Mouse (Mus musculus) MEL (cell line): ENCODE results near the gene E2f1. TPM values are rescaled to one million over a fixed set of nuclear protein-coding genes. Genes with fewer than 3 reads are reported as not detected.

Experiments used
- DNase-seq: peaks from one replicate; pipeline ENCODE4 v3.0.0; 2011; ENCODE audit warnings: low read depth, low spot score
- H3K27ac ChIP-seq: 2 replicates; pipeline ENCODE4 v1.5.1; 2012; ENCODE audit warnings: low read depth, mild to moderate bottlenecking, control low read depth, low read length, moderate library complexity; ENCODE audit not compliant: control insufficient read depth
- H3K27me3 ChIP-seq, 2 experiments: fragments of 150-350 bp in 1 of 2; sonication (generic) in 1 of 2; 2 replicates each; pipeline ENCODE4 v1.6.1; 2012; ENCODE audit warnings: low read length in 2 of 2, mild to moderate bottlenecking in 2 of 2, improper control_type of control experiment in 1 of 2, moderate library complexity in 1 of 2; ENCODE audit not compliant: insufficient read depth in 2 of 2, control insufficient read depth in 1 of 2
- H3K36me3 ChIP-seq, 2 experiments: 2 replicates each; pipeline ENCODE4 v1.6.1; 2012 to 2014; ENCODE audit warnings: low read length in 2 of 2, improper control_type of control experiment in 1 of 2, inconsistent platforms in 1 of 2, mild to moderate bottlenecking in 1 of 2; ENCODE audit not compliant: insufficient read depth in 2 of 2, control insufficient read depth in 1 of 2
- H3K4me1 ChIP-seq, 2 experiments: fragments of 150-350 bp in 1 of 2; sonication (generic) in 1 of 2; 2 replicates each; pipeline ENCODE4 v1.6.1; 2012; ENCODE audit warnings: low read length in 2 of 2, improper control_type of control experiment in 1 of 2, mild to moderate bottlenecking in 1 of 2; ENCODE audit not compliant: insufficient read depth in 2 of 2, control insufficient read depth in 1 of 2
- H3K4me3 ChIP-seq, 2 experiments: fragments of 150-350 bp in 1 of 2; sonication (generic) in 1 of 2; 2 replicates each; pipeline ENCODE4 v1.5.1; 2012; ENCODE audit warnings: low read depth in 2 of 2, low read length in 2 of 2, mild to moderate bottlenecking in 2 of 2, moderate library complexity in 2 of 2, control low read depth in 1 of 2, improper control_type of control experiment in 1 of 2; ENCODE audit not compliant: control insufficient read depth in 1 of 2, insufficient read depth in 1 of 2
- H3K79me2 ChIP-seq: 2 replicates; pipeline ENCODE4 v1.6.1; 2012; ENCODE audit warnings: mild to moderate bottlenecking, low read length, moderate library complexity; ENCODE audit not compliant: control insufficient read depth, poor library complexity, insufficient read depth
- H3K9ac ChIP-seq: 2 replicates; pipeline ENCODE4 v1.6.1; 2012; ENCODE audit warnings: low read depth, mild to moderate bottlenecking, control low read depth, low read length, moderate library complexity; ENCODE audit not compliant: control insufficient read depth, poor library complexity, severe bottlenecking
- H3K9me3 ChIP-seq: fragments of 150-350 bp; sonication (generic); replicated peaks from 2 replicates; pipeline ENCODE4 v1.6.1; 2012; ENCODE audit warnings: mild to moderate bottlenecking, low read length, improper control_type of control experiment, moderate library complexity; ENCODE audit not compliant: insufficient read depth
- CTCF ChIP-seq, 3 experiments: IDR thresholded peaks in 2 of 3; conservative IDR thresholded peaks in 1 of 3; 2 replicates each; pipeline ENCODE4 v1.5.1; 2011 to 2012; ENCODE audit warnings: low read length in 3 of 3, low read depth in 2 of 3, mild to moderate bottlenecking in 2 of 3, improper control_type of control experiment in 1 of 3, inconsistent platforms in 1 of 3, mixed read lengths in 1 of 3, moderate library complexity in 1 of 3; ENCODE audit not compliant: control insufficient read depth in 1 of 3, insufficient read depth in 1 of 3, poor library complexity in 1 of 3, severe bottlenecking in 1 of 3
- E2F4 ChIP-seq: IDR thresholded peaks from 2 replicates; pipeline ENCODE4 v1.6.1; 2011; ENCODE audit warnings: low read depth, low read length, improper control_type of control experiment, borderline replicate concordance
- MAX ChIP-seq: IDR thresholded peaks from 2 replicates; pipeline ENCODE4 v1.6.1; 2011; ENCODE audit warnings: low read length, improper control_type of control experiment
- MEF2A ChIP-seq: IDR thresholded peaks from 2 replicates; pipeline ENCODE4 v1.6.1; 2014; ENCODE audit warnings: low read depth, mild to moderate bottlenecking, inconsistent platforms, low read length, improper control_type of control experiment; ENCODE audit not compliant: poor library complexity, insufficient replicate concordance, severe bottlenecking; ENCODE audit errors: extremely low read depth
- MYB ChIP-seq: IDR thresholded peaks from 2 replicates; pipeline ENCODE4 v1.6.1; 2011; ENCODE audit warnings: mild to moderate bottlenecking, low read depth, low read length, improper control_type of control experiment
- MYC ChIP-seq: IDR thresholded peaks from 2 replicates; pipeline ENCODE4 v1.6.1; 2011; ENCODE audit warnings: low read depth, mild to moderate bottlenecking, low read length, improper control_type of control experiment, moderate library complexity
- NELFE ChIP-seq: IDR thresholded peaks from 2 replicates; pipeline ENCODE4 v1.6.1; 2011; ENCODE audit warnings: low read depth, low read length, improper control_type of control experiment
- POLR2A ChIP-seq, 2 experiments: IDR thresholded peaks; 2 replicates each; pipeline ENCODE4 v1.6.1; 2011 to 2012; ENCODE audit warnings: low read length in 2 of 2, mild to moderate bottlenecking in 2 of 2, control low read depth in 1 of 2, improper control_type of control experiment in 1 of 2, low read depth in 1 of 2, moderate library complexity in 1 of 2; ENCODE audit not compliant: control insufficient read depth in 1 of 2, insufficient read depth in 1 of 2, poor library complexity in 1 of 2
- RCOR1 ChIP-seq: IDR thresholded peaks from 2 replicates; pipeline ENCODE4 v1.6.1; 2012; ENCODE audit warnings: low read depth, mild to moderate bottlenecking, inconsistent platforms, low read length, improper control_type of control experiment
- TAL1 ChIP-seq: IDR thresholded peaks from 2 replicates; pipeline ENCODE4 v1.6.1; 2012; ENCODE audit warnings: mild to moderate bottlenecking, inconsistent platforms, low read length, moderate library complexity, mixed read lengths
- UBTF ChIP-seq: IDR thresholded peaks from 2 replicates; pipeline ENCODE4 v1.6.1; 2012; ENCODE audit warnings: low read depth, mild to moderate bottlenecking, inconsistent platforms, low read length, improper control_type of control experiment, moderate library complexity, borderline replicate concordance; ENCODE audit not compliant: insufficient read depth
- USF1 ChIP-seq: IDR thresholded peaks from 2 replicates; pipeline ENCODE4 v1.6.1; 2014; ENCODE audit warnings: low read depth, mild to moderate bottlenecking, inconsistent platforms, low read length, improper control_type of control experiment, moderate library complexity
- USF2 ChIP-seq, 2 experiments: IDR thresholded peaks; 2 replicates each; pipeline ENCODE4 v1.6.1; 2011 to 2012; ENCODE audit warnings: improper control_type of control experiment in 2 of 2, low read length in 2 of 2, borderline replicate concordance in 1 of 2, inconsistent platforms in 1 of 2, low read depth in 1 of 2, mild to moderate bottlenecking in 1 of 2; ENCODE audit not compliant: insufficient read depth in 1 of 2
- ZC3H11A ChIP-seq: IDR thresholded peaks from 2 replicates; pipeline ENCODE4 v1.6.1; 2012; ENCODE audit warnings: low read depth, mild to moderate bottlenecking, inconsistent platforms, low read length, improper control_type of control experiment
- ZNF384 ChIP-seq: IDR thresholded peaks from 2 replicates; pipeline ENCODE4 v1.6.1; 2012; ENCODE audit warnings: low read depth, mild to moderate bottlenecking, inconsistent platforms, low read length, improper control_type of control experiment
- polyA plus RNA-seq, 2 experiments: library from polyadenylated mRNA; stranded (reverse) in 1 of 2; unstranded in 1 of 2; fragments of >175 nt in 1 of 2; fragments of >200 nt in 1 of 2; gene quantifications; 2 replicates each; pipeline versions ENCODE4 v1.2.1 to v1.2.4; 2012; ENCODE audit warnings: low replicate concordance in 2 of 2, low read depth in 1 of 2; ENCODE audit not compliant: insufficient read length in 2 of 2, insufficient read depth in 1 of 2, missing spikeins in 1 of 2
- total RNA-seq: library from RNA; depleted of rRNA; stranded (reverse); fragments of 300-350 nt; gene quantifications from 2 replicates; pipeline ENCODE4 v1.2.3, GENCODE M21; 2012

The E2f1 gene
- total and polyA plus RNA-seq, 3 experiments, result 17.4 to 41.6 TPM; not detected in 1

- no peak for TF ChIP-seq CTCF (IDR thresholded peaks at IDR 0.05 in 2 of 3, conservative IDR thresholded peaks at IDR 0.05 in 1 of 3; ENCODE audit: control insufficient read depth in 1 of 3, insufficient read depth in 1 of 3, low read depth in 2 of 3, low read length in 3 of 3, poor library complexity in 1 of 3, severe bottlenecking in 1 of 3)
- TF ChIP-seq MYC, result no peak
- no peak for TF ChIP-seq ZC3H11A
- no peak for TF ChIP-seq MAX
- TF ChIP-seq TAL1, result no peak
- TF ChIP-seq MEF2A, result no peak
- TF ChIP-seq USF2 (IDR thresholded peaks at IDR 0.05; ENCODE audit: borderline replicate concordance in 1 of 2, insufficient read depth in 1 of 2, low read depth in 1 of 2, low read length in 2 of 2), result no peak
- no peak for TF ChIP-seq USF1
- no peak for TF ChIP-seq MYB
- TF ChIP-seq NELFE, result no peak
- H3K9me3 ChIP-seq, result no peaks in the 10 kb centered on the region
- H3K4me1 ChIP-seq, result peaks cover 6 to 10% of the 10 kb centered on the region in 2 experiments; a peak in 3 of 4 replicates
- H3K4me3 ChIP-seq, result no peak overlapping the region
- H3K27me3 ChIP-seq, result no peaks in the 10 kb centered on the region
- no peak overlapping the region for H3K27ac ChIP-seq
- no peak for DNase-seq
- no peak overlapping the region for H3K9ac ChIP-seq
- no peaks in the 10 kb centered on the region for H3K79me2 ChIP-seq
- peaks cover 13 to 15% of the 10 kb centered on the region in 2 experiments for H3K36me3 ChIP-seq
These were observed 31.4 kb downstream of the E2f1 start for GRCm38 (mm10) chr2:154538310-154538709.

GRCm38 (mm10) chr2:154534704-154535270, 34.9 kb downstream of the E2f1 start:
- H3K27me3 ChIP-seq, result no peaks in the 10 kb centered on the region
- H3K4me1 ChIP-seq, result peaks cover 14% of the 10 kb centered on the region in 2 experiments; a peak in 3 of 4 replicates
- no peak overlapping the region for H3K4me3 ChIP-seq
- H3K9me3 ChIP-seq, result no peaks in the 10 kb centered on the region
- TF ChIP-seq UBTF, result no peak
- TF ChIP-seq E2F4, result no peak
- no peak for TF ChIP-seq NELFE
- TF ChIP-seq CTCF (IDR thresholded peaks at IDR 0.05 in 2 of 3, conservative IDR thresholded peaks at IDR 0.05 in 1 of 3; ENCODE audit: control insufficient read depth in 1 of 3, insufficient read depth in 1 of 3, low read depth in 2 of 3, low read length in 3 of 3, poor library complexity in 1 of 3, severe bottlenecking in 1 of 3), result no peak
- TF ChIP-seq POLR2A (IDR thresholded peaks at IDR 0.05; ENCODE audit: control insufficient read depth in 1 of 2, insufficient read depth in 1 of 2, low read depth in 1 of 2, low read length in 2 of 2, poor library complexity in 1 of 2), result no peak
- no peak for TF ChIP-seq RCOR1
- no peak for TF ChIP-seq ZNF384
- H3K27ac ChIP-seq, result no peak overlapping the region
- peaks cover 24 to 26% of the 10 kb centered on the region in 2 experiments for H3K36me3 ChIP-seq
- DNase-seq, result no peak
- no peak overlapping the region for H3K9ac ChIP-seq
- H3K79me2 ChIP-seq, result no peaks in the 10 kb centered on the region
